Mouse (Mus musculus): Measurements from ENCODE around the gene Olfr555. TPM values are rescaled to one million over a fixed set of nuclear protein-coding genes. Genes with fewer than 3 reads are reported as not detected.

The Olfr555 gene
- not detected for total RNA-seq (2023)

DNA sequence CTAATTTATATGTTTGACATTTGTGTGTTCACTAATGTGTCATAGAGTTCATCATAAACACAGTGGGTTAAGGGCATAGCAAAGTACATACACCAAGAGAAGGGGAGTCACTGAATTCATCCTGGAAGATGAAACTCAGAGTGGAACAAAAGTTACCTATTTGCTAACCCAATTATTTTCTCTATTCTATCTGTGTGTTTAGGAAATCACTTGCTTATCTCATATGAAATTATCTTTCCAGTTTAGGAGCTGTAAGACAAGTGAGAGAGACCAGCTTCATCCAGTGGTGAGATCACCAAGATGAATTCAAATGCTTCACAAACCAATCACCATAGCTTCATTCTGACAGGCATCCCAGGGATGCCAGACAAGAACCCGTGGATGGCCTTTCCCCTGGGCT is at the start of gene Olfr555:
Gene Olfr555 (plus strand): TSS at position 301 of the 400 bp plus-strand sequence.

DNA sequence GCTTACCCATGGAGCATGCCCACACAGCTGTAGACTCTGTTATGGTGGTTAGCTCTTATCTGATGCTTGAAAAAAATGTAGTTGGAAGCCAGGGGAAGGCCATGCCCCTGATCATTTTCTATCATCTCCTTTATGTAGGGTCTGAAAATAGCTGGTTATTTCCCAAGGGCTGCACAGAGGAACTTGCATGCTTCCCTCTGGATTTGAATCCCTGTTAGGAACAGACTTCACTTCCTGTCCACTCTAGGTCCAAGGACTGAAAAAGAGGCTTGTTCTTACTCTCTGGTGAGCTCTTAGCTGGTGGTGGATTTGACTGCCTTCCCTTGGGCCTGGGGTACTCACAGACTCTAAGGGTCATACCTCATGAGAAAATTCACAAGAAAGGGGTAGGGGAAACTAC is 40.5 kb upstream of the Olfr555 start, which contains the start of gene Olfr553:
Gene Olfr553 (minus strand): TSS at position 101 of the 400 bp plus-strand sequence.

DNA sequence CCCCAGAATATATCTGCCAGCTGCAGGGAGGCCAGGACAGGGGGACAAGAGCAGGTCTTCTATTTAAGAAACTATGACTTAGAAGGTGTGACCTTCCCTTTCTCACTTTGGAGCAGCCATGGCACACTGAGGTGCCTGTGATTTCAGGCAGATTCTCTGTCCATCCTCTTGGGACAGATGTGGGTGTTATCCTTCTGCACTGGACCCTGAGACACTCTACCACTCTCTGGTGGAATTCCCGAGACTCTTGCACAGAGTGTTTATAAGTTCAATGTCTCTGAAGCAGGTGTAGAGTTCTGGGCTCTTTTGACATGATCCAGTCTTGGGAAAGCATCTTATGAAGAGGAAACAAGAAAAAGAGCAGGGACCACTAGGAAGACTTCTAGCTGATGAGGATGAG is 20.5 kb upstream of the Olfr555 start, which contains the start of gene Olfr554:
Gene Olfr554 (plus strand): TSS at position 301 of the 400 bp plus-strand sequence.

DNA sequence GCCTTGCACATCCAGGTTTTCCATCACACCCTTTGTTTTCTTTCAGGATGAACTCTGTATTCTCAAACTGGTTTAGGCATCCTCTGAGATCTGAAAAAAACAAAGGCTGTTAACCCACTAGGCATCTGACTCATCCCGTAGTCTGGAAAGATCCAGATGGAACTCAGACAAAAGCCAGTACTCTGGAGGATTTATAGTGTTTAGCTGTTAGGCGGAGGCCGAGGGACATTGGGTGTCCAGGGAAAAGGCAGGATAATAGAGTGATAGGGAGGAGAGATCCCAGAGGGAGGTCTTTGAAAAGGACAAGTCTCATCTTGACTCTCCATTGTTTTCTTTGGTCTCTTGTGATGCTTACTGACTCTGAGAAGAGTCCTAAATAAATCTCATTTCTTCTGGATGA is 6.0 kb downstream of the Olfr555 start, which contains the start of gene Olfr556:
Gene Olfr556 (plus strand): TSS at position 301 of the 400 bp plus-strand sequence.

DNA sequence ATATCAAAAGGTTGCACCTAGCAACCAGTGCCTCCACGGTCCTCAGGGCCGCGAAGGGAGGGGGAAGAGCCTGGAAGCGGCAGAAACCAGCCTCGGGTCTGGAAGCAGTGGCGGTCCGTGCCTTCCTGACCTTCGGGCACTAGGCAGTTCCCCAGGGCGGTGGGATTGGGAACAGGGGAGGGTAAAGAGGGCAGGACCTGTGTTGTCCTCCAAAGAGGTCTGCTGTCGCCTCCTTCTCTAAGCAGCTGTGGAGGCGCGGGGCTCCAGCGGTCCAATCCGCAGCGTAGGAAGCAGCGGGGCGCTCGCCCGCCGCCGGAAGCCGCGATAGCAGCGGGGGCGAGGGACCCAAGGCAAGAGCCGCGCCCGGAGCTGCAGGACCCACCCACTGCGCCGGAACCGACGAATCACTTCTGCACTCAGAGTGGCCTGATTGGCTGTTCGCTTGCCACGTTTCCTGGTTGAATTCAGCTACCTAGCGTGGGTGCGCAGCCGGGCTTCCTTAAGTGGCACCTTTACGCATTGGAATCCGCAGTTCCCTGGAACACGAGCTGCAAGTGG is 28.4 kb downstream of the Olfr555 start, which contains the start of gene Trim68:
Gene Trim68 (minus strand): TSS at position 384 of the 558 bp plus-strand sequence.

DNA sequence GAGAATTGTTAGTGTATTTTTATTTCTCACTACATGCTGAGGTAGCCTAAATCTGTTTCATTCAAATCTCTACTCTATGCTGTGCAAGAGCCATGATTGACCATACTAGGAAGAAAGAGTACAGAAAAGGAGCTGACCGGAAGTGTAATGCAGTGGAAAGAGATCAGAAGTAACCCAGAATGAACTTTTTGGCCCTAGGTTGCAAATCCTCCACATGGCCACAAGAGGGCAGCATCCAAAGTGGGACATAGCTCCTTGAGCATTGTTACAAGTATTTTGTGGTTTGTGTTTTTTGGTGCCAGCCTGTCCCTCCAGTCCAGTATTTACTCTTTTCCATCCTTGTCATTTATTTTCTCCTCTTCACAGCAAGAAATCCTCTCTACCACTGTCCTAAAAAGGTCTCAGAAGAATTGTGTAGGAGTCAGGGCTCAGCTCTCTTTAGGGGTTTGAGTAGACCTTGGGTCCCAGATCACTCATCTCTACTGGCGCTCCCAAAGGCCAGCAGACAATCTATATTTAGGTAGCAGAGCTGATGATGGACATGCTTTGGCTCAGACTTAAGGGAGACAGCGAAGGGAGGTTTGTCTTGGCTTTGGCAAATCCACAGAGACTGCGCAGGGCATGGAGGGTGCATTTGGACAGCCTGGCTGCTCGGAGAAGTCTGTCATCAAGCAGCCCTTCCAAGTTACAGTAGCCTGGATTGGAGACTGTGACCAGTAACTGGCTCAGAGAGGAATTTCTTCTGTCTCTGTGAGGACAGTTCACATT is 36.9 kb downstream of the Olfr555 start, which contains the start of gene Olfr557:
Gene Olfr557 (plus strand): TSS at position 553 of the 768 bp plus-strand sequence.

DNA sequence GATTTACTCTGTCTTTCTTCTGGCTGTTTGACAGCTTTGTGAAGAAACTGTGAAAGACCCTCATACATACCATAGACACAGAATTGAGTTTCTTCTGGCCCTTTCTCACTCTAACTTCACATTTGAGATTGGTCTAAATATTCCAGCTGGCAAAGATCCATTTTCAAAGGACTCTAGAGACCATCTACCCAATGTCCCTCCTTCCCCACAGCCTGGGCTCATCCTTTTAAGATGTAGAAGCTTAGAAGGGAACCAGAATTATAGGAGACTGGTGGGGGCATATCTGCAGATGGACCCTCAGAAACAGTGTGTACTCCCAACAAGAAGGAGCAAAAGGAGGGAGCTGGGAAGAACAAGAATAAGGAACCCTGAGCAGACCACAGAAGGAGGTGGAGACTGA is 43.3 kb downstream of the Olfr555 start, which contains the start of gene Olfr558:
Gene Olfr558 (plus strand): TSS at position 301 of the 400 bp plus-strand sequence.

Other genes starting within 250 kb of the Olfr555 start
- gene Rrm1, start 217.1 kb upstream of the Olfr555 start, total RNA-seq (2023) = 41.4 TPM
- gene Olfr543, start 177.1 kb upstream of the Olfr555 start, total RNA-seq (2023) = not detected
- not detected for gene Olfr544, start 170.5 kb upstream of the Olfr555 start, total RNA-seq (2023)
- gene Olfr545, start 159.2 kb upstream of the Olfr555 start, total RNA-seq (2023) = not detected
- gene Olfr547, start 124.1 kb upstream of the Olfr555 start, total RNA-seq (2023) = not detected
- not detected for gene Olfr548-ps1, start 117.9 kb upstream of the Olfr555 start, total RNA-seq (2023)
- not detected for gene Olfr549, start 109.0 kb upstream of the Olfr555 start, total RNA-seq (2023)
- 49.0 TPM for gene Trim21, start 93.3 kb upstream of the Olfr555 start, total RNA-seq (2023)
- not detected for gene Olfr550, start 87.4 kb upstream of the Olfr555 start, total RNA-seq (2023)
- not detected for gene Olfr551, start 66.9 kb upstream of the Olfr555 start, total RNA-seq (2023)
- gene Olfr552, start 61.1 kb upstream of the Olfr555 start, total RNA-seq (2023) = not detected
- gene Olfr553, start 40.6 kb upstream of the Olfr555 start, total RNA-seq (2023) = not detected
- gene Olfr554, start 20.4 kb upstream of the Olfr555 start, total RNA-seq (2023) = not detected
- gene Olfr556, start 6.1 kb downstream of the Olfr555 start, total RNA-seq (2023) = not detected
- gene Trim68, start 28.5 kb downstream of the Olfr555 start, total RNA-seq (2023) = 11.6 TPM
- not detected for gene Olfr557, start 37.1 kb downstream of the Olfr555 start, total RNA-seq (2023)
- not detected for gene Olfr558, start 43.4 kb downstream of the Olfr555 start, total RNA-seq (2023)
- gene Olfr33, start 60.2 kb downstream of the Olfr555 start, total RNA-seq (2023) = not detected
- gene Olfr559, start 68.7 kb downstream of the Olfr555 start, total RNA-seq (2023) = not detected
- not detected for gene Olfr560, start 100.5 kb downstream of the Olfr555 start, total RNA-seq (2023)
- not detected for gene Olfr78, start 100.6 kb downstream of the Olfr555 start, total RNA-seq (2023)
- gene Olfr561, start 112.4 kb downstream of the Olfr555 start, total RNA-seq (2023) = not detected
- not detected for gene Olfr564, start 144.7 kb downstream of the Olfr555 start, total RNA-seq (2023)
- not detected for gene Olfr566, start 199.9 kb downstream of the Olfr555 start, total RNA-seq (2023)
- not detected for gene Olfr568, start 218.3 kb downstream of the Olfr555 start, total RNA-seq (2023)
- not detected for gene Olfr569, start 232.1 kb downstream of the Olfr555 start, total RNA-seq (2023)
- not detected for gene Olfr570, start 235.8 kb downstream of the Olfr555 start, total RNA-seq (2023)

All from CD4-positive naive resting alpha-beta T cell, adult 57 days (primary cell).